Mouse (Mus musculus): ENCODE measurements around the gene Tex12.

DNA sequence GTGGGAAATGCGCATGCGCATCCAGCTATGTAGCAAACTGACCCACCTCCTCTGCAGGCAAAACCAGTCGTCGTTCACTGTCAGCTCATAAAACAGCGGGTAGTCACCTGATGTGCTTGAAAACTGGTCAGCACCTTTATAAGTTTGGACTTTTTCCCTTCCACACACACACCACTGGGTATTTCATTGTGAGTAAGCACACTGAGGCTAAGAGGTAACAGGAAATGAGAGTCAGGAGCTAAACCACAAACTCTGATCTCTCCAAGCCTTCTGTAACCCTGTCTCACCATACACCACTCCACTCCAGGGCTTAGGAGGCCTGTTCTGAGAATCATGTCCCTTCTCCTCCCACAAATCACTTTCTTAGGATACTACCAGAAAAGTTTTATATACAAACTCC lies 35.5 kb downstream of the Tex12 start:
- TF ChIP-seq POLR2A (IDR thresholded peaks at IDR 0.05; ENCODE audit: borderline replicate concordance, extremely low read depth, insufficient read depth, insufficient read length, poor library complexity, severe bottlenecking) (no peak), CTCF (IDR thresholded peaks at IDR 0.05; ENCODE audit: borderline replicate concordance, extremely low read depth, insufficient read depth, insufficient read length) (no peak)

Data from brain, embryonic 14.5 days (tissue).